In genomic region chr8:108611792-108612413, GRCm38 (mm10) we compare ENCODE assay signal across 9 mouse cellular contexts.
DNase-seq lines count a peak whose midpoint lies in the region; ATAC-seq and TF ChIP-seq lines count a peak whose summit lies in the region.
"Had no signal": no experiment of that assay in that cellular context is flagged by ENCODE, and none has a peak within 500 bp of the region (broad histone marks: within the 10 kb centered on the region; RNA-seq: fewer than 3 reads in every experiment).

No protein-coding gene starts in this region.

- no peaks in the 10 kb centered on the region for H3K4me1 ChIP-seq in intestine, postnatal 0 days (replicated peaks; ENCODE audit: control insufficient read depth, insufficient read depth, low read length)
- no peaks in the 10 kb centered on the region for H3K4me1 ChIP-seq in intestine, embryonic 15.5 days (replicated peaks)
- H3K4me1 ChIP-seq in kidney, embryonic 15.5 days, result peaks cover 19% of the 10 kb centered on the region
- H3K4me1 ChIP-seq in midbrain, embryonic 12.5 days, result peaks cover 13% of the 10 kb centered on the region
- H3K4me1 ChIP-seq: neural tube, embryonic 12.5 days had no signal

- no peak for ATAC-seq in intestine, postnatal 0 days
- no peak for ATAC-seq in intestine, embryonic 15.5 days
- no peak for ATAC-seq in kidney, embryonic 15.5 days (replicated peaks; ENCODE audit: low FRiP score)
- ATAC-seq in midbrain, embryonic 12.5 days (ENCODE audit: low FRiP score, low read depth), result no peak

- peak; percentile 72 for DNase-seq in c-Kit-positive CD71-negative TER-119-negative erythroid progenitor cells, embryonic 14.5 days (ENCODE audit: low read depth)
- DNase-seq in T-cell, adult 2 months (ENCODE audit: low spot score), result no peak
- DNase-seq in spleen, adult 18-20 months, result no peak
- DNase-seq in adrenal gland, adult 18-20 months (ENCODE audit: low spot score in 2 of 2), result no peak

- H3K4me2 ChIP-seq in intestine, postnatal 0 days (replicated peaks; ENCODE audit: low read depth), result 0 out of 2 replicates have a peak overlapping the region, but pooled peaks have one; percentile 3
- H3K4me2 ChIP-seq in intestine, embryonic 15.5 days (replicated peaks), result no peak overlapping the region
- peak overlapping the region; percentile 8; the same call in 1 of the 2 replicates for H3K4me2 ChIP-seq in kidney, embryonic 15.5 days
- H3K4me2 ChIP-seq in midbrain, embryonic 12.5 days (replicated peaks), result no peak overlapping the region
- H3K4me2 ChIP-seq: neural tube, embryonic 12.5 days had no signal

- no peaks in the 10 kb centered on the region for H3K27me3 ChIP-seq in intestine, postnatal 0 days (replicated peaks; ENCODE audit: control insufficient read depth, insufficient read depth, low read length)
- no peaks in the 10 kb centered on the region for H3K27me3 ChIP-seq in intestine, embryonic 15.5 days (replicated peaks)
- H3K27me3 ChIP-seq in kidney, embryonic 15.5 days, result no peaks in the 10 kb centered on the region
- H3K27me3 ChIP-seq in midbrain, embryonic 12.5 days, result peaks cover 4% of the 10 kb centered on the region; the same call in 1 of the 2 replicates
- H3K27me3 ChIP-seq: neural tube, embryonic 12.5 days had no signal

- H3K27ac ChIP-seq in intestine, postnatal 0 days (ENCODE audit: low read depth, low read length), result no peak overlapping the region
- no peak overlapping the region for H3K27ac ChIP-seq in intestine, embryonic 15.5 days
- peak overlapping the region; percentile 41; the same call in 1 of the 2 replicates for H3K27ac ChIP-seq in kidney, embryonic 15.5 days
- 0 out of 2 replicates have a peak overlapping the region, but pooled peaks have one; percentile 30 for H3K27ac ChIP-seq in midbrain, embryonic 12.5 days (replicated peaks)
- H3K27ac ChIP-seq: neural tube, embryonic 12.5 days had no signal

- 61% methylated on average over 11 of the region's 11 CpGs for WGBS in intestine, postnatal 0 days
- WGBS in intestine, embryonic 15.5 days, result 68% methylated on average over 11 of the region's 11 CpGs
- WGBS in kidney, embryonic 15.5 days, result 65% methylated on average over 11 of the region's 11 CpGs
- WGBS in midbrain, embryonic 12.5 days, result 64% methylated on average over 11 of the region's 11 CpGs

- H3K9ac ChIP-seq in intestine, postnatal 0 days (ENCODE audit: low read depth, low read length), result no peak overlapping the region
- no peak overlapping the region for H3K9ac ChIP-seq in intestine, embryonic 15.5 days
- H3K9ac ChIP-seq in kidney, embryonic 15.5 days, result no peak overlapping the region
- no peak overlapping the region for H3K9ac ChIP-seq in midbrain, embryonic 12.5 days (replicated peaks)
- H3K9ac ChIP-seq: neural tube, embryonic 12.5 days had no signal

- no peaks in the 10 kb centered on the region for H3K36me3 ChIP-seq in intestine, postnatal 0 days (ENCODE audit: control insufficient read depth, insufficient read depth)
- no peaks in the 10 kb centered on the region for H3K36me3 ChIP-seq in intestine, embryonic 15.5 days
- no peaks in the 10 kb centered on the region for H3K36me3 ChIP-seq in kidney, embryonic 15.5 days
- H3K36me3 ChIP-seq in midbrain, embryonic 12.5 days, result no peaks in the 10 kb centered on the region
- H3K36me3 ChIP-seq: neural tube, embryonic 12.5 days had no signal

- no peaks in the 10 kb centered on the region for H3K9me3 ChIP-seq in intestine, postnatal 0 days (ENCODE audit: control insufficient read depth)
- H3K9me3 ChIP-seq in intestine, embryonic 15.5 days, result no peaks in the 10 kb centered on the region
- H3K9me3 ChIP-seq in kidney, embryonic 15.5 days (replicated peaks), result no peaks in the 10 kb centered on the region
- H3K9me3 ChIP-seq in midbrain, embryonic 12.5 days, result no peaks in the 10 kb centered on the region
- H3K9me3 ChIP-seq: neural tube, embryonic 12.5 days had no signal

- TF ChIP-seq CTCF in intestine, postnatal 0 days (IDR thresholded peaks at IDR 0.05; ENCODE audit: low read depth), result no peak

- no peak overlapping the region for H3K4me3 ChIP-seq in intestine, postnatal 0 days (ENCODE audit: low read depth, low read length)
- no peak overlapping the region for H3K4me3 ChIP-seq in intestine, embryonic 15.5 days (replicated peaks)
- H3K4me3 ChIP-seq in kidney, embryonic 15.5 days (replicated peaks), result no peak overlapping the region
- H3K4me3 ChIP-seq in midbrain, embryonic 12.5 days, result no peak overlapping the region
- H3K4me3 ChIP-seq: neural tube, embryonic 12.5 days had no signal

Comparison
In these comparisons a context has a peak if more than half of its experiments do, and no peak if none do; other contexts are left out.
1. H3K4me2 ChIP-seq: peak in intestine, postnatal 0 days (single experiment) and kidney, embryonic 15.5 days (single experiment); none in intestine, embryonic 15.5 days (single experiment) and midbrain, embryonic 12.5 days (single experiment).
2. H3K27ac ChIP-seq: peak in kidney, embryonic 15.5 days (single experiment) and midbrain, embryonic 12.5 days (single experiment); none in intestine, postnatal 0 days (single experiment) and intestine, embryonic 15.5 days (single experiment).